Mouse (Mus musculus) right cerebral cortex, postnatal 36 days (tissue): ENCODE measurements around the gene Pik3ip1.

Experiments used
- DNase-seq, 2 experiments: peaks; one replicate each; pipeline ENCODE4 v3.0.0; 2022; ENCODE audit warnings: low spot score in 2 of 2, mixed read lengths in 1 of 2

The Pik3ip1 gene

GRCm38 (mm10) chr11:3336602-3337001 lies 6.4 kb downstream of the Pik3ip1 start:
- DNase-seq = no peak

DNA sequence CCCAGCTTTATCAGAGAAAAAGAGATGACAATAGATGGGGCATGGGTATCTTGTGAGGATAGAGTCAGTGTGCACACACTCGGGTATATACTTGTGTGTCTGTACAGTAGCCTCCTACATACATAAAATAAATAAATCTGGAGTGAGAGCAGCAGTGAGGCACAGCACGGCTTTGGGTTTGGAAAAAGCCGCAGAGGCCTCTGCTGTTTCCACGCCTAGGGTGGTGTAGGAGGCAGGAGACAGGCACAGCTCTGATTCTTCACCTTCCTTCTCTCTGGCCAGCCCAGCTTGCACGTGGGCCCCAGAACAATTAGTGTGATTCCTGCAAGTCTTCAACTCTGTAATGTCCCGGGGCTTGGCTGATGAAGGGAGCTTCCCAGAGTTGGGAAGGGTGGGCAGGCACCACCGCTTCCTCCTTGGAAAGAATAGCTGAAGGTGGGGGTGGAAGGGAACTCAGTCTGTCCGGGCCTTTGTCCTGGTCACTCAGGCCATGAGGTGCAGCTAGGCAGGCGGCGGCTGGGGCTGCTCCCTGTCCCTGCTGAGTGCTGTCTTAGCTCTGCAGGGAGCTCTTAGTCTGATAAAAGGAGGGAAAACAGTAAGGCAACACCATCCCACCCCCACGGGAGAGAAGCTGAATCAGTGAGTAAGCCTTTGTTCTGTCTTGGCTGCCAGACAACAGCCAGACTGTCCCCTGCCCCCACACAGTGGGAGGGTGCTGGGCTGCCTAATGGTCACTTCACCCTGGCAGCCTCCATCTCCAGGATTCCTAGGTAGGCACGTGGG lies 7.2 kb downstream of the Pik3ip1 start:
- DNase-seq = peak; percentile 82

- DNase-seq = no peak
Measured at GRCm38 (mm10) chr11:3337961-3338360, 7.8 kb downstream of the Pik3ip1 start.

- DNase-seq = no peak
Measured at GRCm38 (mm10) chr11:3341476-3341875, 11.3 kb downstream of the Pik3ip1 start.

GRCm38 (mm10) chr11:3344916-3345315 lies 14.7 kb downstream of the Pik3ip1 start:
- DNase-seq = no peak

DNA sequence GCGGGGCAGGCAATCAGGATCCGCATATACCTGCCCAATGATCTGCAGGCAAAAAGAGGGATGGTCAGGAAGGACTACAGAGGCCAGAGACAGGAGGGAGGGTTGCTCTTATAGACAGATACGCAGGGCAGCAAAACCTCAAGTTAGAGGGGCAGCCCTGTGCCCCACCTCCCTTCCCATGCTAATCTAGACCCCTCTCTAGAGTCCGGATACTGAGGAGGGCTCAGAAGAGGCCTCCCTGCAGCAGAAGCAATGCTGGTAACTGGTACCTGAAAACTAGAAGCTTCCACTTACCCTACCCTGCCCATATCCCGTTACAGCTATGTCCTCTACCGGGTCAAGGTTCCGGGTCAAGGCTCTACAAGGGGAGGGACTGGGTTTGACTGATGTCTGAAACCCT lies 16.1 kb downstream of the Pik3ip1 start:
- DNase-seq = no peak

- peak; percentile 64 to 65 for DNase-seq
Measured at GRCm38 (mm10) chr11:3347091-3347834, 17.1 kb downstream of the Pik3ip1 start.

GRCm38 (mm10) chr11:3347835-3348195 lies 17.6 kb downstream of the Pik3ip1 start:
- DNase-seq = no peak

DNA sequence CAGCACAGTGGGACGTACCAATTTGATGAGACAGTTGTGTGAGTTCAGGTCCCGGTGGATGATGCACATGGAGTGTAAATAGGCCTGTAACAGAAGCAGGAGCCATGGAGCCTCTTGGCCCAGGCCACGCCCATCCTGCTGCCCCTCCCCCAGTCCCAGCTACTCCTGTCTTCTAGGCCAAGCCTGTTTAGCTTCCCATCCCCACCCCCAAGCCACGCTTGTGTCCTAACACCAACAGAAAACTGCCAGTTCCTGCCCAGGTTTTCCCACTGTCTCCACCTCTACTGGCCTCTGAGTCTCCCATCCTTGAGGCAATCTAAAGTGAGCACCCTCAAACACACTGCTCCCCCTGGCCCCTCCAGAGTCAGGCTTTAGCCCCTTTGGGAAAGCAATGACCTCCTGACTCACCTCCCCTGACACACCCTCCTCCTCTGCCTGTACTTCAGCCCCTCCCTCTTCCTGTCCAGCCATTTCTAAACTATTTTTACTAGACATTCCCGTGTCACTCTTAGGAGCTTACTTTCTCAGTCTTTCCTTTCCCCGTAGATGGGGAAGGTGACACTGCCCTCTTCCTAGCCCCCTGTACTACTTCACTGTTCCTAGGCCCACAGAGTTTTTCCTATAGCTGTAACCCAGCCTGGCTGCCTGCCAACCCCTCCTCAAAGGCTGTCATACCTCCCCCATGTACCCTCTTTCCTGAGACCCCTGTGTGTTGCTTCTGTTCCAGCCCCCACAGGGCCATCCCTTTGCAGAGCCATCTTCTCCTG lies 18.6 kb downstream of the Pik3ip1 start:
- no peak for DNase-seq

GRCm38 (mm10) chr11:3349343-3349695 lies 19.1 kb downstream of the Pik3ip1 start:
- DNase-seq = no peak

DNA sequence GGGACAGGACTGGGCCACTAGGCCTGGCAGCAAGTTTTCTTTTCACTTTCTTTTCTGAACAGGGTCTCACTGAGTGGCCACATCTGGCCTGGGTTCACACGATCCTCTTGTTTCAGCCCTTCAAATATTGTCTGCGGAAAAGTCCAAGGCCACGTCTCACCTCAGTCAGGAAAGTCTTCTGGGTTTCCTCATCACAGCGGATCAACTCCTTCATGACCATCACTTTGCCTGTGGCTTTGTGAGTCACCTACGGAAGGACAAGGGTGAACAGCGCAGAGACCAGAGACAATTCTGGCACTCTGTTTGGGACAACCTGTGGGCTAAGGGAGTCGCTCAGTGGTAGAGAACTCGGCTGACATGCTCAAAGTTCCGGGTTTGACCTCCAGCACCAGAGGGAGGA lies 21.9 kb downstream of the Pik3ip1 start:
- no peak for DNase-seq

DNA sequence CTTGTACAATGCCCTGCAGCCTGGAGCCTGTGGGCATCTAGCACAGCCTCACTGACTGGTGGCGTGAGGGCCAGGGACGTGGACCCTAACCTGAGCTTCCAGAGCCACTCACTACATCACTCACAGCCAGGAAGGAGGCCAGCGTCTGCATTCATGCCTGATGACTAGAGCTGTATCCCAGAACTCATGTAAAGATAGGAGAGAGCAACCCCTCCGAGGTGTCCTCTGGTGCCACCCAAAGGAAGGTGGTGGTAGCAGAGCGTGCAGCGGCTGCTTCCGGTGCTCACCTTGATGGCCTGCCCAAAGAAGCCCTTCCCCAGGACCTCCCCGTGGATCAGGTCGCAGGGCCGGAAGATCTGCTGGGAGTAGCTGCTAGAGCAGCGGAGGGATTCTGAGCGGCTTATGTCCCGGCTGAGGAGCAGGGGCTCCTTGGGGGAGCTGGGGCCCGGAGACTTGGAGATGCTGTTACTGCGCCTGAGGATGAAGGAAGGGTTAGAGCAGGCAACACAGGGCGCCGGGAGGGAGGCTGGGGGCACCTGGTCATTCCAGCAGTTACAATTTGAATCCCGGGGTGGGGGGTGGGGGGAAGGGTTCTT lies 22.9 kb downstream of the Pik3ip1 start:
- no peak for DNase-seq

DNA sequence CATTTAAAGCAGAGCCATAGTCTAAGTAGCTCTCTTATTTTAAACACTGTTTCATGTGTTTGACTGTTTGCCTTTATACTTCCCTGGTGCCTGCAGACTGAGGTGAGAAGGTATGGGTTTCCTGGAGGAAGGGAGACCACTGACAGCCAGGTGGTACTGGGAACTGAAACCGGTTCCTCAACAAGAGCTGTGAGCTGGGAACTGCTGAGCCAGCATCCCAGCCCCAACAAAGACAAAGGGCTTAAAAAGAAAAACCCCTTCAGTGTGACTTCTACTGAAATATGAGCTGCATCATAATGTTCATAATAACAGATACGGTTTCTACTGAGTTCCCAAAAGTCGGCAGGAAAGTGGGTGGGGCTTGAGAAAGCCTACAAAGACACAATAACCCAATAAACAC lies 32.7 kb downstream of the Pik3ip1 start:
- DNase-seq = no peak

GRCm38 (mm10) chr11:3366411-3366810 lies 36.2 kb downstream of the Pik3ip1 start:
- DNase-seq = no peak

DNA sequence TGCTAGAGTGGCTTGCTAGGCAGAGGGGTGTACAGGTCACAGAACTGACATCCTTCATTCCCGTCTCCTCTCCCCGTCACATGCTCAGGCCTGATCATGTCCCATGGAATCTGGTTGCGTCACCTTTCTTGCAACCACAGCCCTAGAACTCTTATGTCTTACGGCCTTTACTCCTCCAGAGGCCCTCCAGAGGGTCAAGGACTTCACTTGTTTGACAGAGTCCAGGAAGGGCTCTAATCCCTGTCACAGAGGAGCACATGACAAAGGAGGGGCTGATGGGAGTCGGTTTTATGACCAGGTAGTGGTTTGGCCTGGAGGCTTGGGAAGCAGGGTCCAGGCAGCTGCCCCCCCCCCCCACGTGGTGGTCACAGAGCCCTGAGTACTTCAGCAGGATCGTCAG lies 38.8 kb downstream of the Pik3ip1 start:
- DNase-seq = no peak

GRCm38 (mm10) chr11:3369449-3369848 lies 39.2 kb downstream of the Pik3ip1 start:
- DNase-seq = no peak

DNA sequence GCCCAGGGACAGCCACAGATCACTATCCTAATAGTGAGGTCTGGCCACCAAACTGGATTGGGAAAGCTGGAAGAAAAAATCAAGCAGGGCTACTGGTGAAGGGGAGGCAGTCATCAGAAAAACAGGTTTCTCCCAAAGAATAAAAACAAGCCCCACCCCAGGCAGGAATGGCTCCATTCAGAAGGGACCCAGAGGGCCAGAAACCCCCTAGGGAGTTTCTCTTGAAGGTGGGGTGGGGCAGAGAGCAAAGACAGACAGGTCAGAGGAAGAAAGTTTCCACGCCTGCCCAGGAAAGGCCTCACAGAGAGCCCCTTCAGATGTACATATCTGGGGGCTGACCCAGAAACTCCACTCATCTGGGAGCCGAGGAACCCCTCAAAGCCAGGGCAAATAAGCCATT lies 40.0 kb downstream of the Pik3ip1 start:
- no peak for DNase-seq

DNA sequence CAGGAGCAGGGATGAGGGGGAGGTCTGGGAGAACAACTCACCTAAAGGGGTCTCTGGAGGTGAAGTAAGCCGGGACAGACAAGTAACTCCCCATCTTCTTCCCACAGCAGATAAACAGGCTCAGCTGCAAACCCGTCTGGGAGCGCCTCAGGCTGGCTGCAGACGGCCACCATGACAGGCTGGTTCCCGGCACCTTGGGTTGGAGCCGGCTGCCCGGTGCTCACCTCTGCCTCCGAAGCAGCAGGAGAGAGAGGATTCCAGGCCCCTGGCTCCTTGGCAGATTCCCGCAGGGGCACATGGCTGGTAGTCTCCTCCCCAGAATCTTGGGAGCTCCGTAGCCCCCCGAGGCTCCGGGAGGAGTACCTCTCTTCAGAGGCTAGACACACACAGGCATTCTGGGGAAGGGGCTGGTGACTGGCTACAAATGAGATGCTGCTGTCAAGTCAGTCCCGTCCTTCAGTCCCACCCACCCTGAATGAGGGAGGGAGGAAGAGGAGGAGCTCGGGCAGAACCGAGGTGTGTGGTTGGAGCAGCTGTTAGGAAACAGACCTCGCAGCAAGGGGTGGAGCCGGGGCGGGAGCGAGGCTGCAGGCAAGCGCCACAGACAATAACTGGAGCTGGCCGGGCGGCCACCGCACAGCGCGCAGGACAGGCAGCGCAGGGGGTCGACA lies 40.9 kb downstream of the Pik3ip1 start:
- peak; percentile 79 to 86 for DNase-seq

GRCm38 (mm10) chr11:3371599-3372295 lies 41.5 kb downstream of the Pik3ip1 start:
- DNase-seq = no peak

GRCm38 (mm10) chr11:3373591-3374292 lies 43.5 kb downstream of the Pik3ip1 start:
- DNase-seq = no peak

DNA sequence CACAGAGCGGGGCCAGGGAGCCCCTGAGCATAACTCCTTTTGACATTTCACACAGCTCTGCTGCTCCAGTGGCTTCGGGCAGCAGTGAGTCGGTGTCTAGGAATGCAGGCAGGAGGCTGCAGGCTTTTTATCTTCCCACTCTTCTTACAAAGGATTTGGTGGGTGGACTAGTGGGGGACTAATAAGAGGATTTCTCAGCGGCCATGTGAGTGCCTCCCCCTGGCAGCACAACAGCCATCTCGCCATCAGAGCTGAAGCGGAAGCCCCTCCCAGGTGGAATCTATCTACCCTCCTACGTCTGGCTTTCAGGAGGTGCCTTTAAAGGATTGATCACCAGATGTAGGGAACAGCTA lies 44.1 kb downstream of the Pik3ip1 start:
- DNase-seq = no peak
